Mouse (Mus musculus): ENCODE data around the gene Antxr1.
"Not testable (repeated sequence)": the region's sequence is repeated elsewhere in the genome, so short reads cannot be mapped to it uniquely, and the experiment has no call there.

Antxr1 gene

DNA sequence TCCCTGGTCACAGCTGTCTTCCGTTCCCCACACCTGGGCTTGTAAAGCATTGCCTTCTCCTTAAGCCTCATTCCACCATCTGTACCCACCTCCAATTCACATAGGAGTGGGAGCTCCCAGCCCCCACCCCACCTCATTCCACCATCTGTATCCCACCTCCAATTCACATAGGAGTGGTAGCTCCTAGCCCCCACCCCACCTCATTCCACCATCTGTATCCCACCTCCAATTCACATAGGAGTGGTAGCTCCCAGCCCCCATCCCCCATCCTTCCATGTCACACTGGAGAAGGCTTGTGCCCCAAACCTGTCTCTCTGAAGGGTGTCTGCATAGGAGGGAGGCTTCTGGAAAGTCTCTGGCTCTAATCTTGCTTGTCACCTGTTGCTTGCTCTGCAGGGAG lies 232.3 kb downstream of the Antxr1 start:
- no peak for DNase-seq (ENCODE audit: low read depth, low spot score)

DNA sequence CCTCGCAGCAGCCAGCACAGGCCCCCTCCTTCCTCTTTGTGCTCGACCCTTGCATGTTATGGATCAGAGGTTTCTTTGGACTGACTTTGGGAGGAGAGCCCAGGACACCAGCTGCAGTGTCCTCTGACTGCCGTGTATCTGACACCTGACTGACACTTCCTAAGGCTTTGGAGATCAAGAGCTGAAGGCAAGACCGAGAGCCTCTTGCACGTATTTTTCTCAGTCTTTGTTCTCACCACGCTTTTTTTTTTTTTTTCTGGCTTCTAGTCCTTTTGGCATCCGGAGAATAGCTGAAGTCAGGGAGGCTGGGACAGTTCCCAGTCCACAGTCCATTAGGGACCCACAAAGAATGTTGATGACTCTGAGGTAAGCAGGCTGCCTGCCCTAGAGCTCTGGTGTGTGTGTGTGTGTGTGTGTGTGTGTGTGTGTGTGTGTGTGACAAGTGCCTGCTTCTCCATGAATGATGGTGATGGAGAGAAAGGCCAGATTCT lies 233.2 kb downstream of the Antxr1 start:
- DNase-seq (ENCODE audit: low read depth, low spot score), result no peak

- no peak for DNase-seq (ENCODE audit: low read depth, low spot score)
These were observed 233.7 kb downstream of the Antxr1 start for GRCm38 (mm10) chr6:87101955-87102353.

GRCm38 (mm10) chr6:87101281-87101954 lies 234.2 kb downstream of the Antxr1 start:
- peak; percentile 61 for DNase-seq (ENCODE audit: low read depth, low spot score)

DNA sequence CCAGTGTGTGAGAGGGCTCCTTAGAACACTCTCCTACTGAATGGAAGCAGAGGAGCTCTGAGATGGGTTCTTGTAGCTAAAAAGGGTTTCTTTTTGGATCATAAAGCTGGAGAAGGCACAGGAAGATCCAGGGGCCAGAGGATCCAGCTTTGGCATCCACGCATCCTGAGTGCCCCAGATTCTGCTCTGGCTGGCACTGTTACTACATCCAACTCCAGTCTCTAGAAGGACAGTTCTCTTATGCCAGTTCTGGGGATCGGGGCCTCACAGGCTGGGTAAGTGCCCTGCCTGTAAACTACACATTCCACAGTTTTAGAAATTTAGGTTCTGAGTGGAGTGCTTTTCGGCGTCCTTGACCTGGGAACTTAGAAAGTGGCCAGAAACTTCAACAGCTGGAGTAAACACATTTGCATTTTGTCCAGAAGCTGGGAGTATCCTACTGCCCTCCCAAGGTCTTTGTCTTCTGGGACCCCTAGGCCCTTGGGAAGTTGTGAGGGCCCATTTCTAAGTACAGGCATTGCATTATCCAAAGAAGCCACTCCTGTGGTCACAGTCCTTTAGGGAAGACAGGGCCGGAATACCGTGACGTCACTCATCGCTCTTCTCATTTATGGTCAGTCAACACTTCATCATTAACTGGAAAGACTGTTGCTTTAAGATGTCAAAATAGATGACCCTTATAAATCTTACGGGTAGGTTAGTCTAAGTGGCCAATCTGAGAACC lies 235.2 kb downstream of the Antxr1 start:
- DNase-seq (ENCODE audit: low read depth, low spot score), result no peak

DNA sequence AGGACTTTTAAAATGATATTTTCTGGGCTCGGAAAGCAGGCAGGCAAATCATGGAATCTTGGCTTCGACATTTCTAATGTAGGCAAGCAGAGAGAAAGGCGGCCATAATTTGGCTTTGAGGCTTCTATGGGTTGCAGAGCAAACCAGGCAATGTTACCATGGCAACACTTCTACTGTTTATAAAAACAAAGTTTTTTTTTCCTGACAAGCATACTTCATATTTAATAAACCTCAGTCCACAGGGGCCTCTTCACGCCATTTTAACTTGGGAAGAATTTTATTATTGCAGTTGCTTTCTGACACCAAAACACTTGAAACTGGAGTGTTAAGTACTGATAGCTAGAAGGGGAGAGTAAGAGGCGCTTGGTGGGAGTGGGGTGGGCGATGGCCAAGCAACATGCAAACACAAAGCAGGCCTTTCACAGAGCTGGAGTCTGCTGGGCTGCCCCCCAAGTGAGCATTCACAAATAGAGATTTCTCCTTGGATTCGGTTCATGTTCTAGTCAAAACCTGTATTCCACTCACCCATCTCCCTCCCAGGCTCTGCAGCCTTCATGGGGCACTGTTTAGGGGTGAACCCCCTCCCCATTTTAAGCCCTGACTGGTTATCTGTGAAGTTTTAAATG lies 235.8 kb downstream of the Antxr1 start:
- DNase-seq (ENCODE audit: low read depth, low spot score), result no peak

DNA sequence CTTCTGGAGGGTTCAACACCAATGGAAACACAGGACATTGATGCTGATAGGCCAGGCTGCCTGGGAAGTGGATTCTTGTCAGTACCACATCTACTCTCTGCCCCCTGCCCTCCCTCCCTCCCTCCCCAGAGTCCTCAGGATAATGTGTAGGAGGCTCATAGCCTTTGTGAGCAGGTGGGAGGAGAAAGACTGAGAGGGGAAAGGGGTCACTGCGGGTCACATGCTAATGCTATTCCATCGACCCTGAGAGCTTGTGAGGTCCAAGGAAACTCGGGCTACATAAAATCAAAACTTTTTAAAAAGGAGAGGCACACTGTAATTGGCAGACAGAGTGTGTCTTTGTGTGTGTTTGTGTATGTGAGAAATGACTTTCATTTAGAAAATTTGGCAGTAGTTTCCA lies 236.4 kb downstream of the Antxr1 start:
- DNase-seq (ENCODE audit: low read depth, low spot score), result no peak

- DNase-seq (ENCODE audit: low read depth, low spot score), result not testable (repeated sequence)
These were observed 242.0 kb downstream of the Antxr1 start for GRCm38 (mm10) chr6:87093631-87094030.

GRCm38 (mm10) chr6:87092476-87092875 lies 243.1 kb downstream of the Antxr1 start:
- DNase-seq (ENCODE audit: low read depth, low spot score), result no peak

- DNase-seq (ENCODE audit: low read depth, low spot score), result no peak
These were observed 244.7 kb downstream of the Antxr1 start for GRCm38 (mm10) chr6:87090877-87091276.

- DNase-seq (ENCODE audit: low read depth, low spot score), result no peak
These were observed 247.3 kb downstream of the Antxr1 start for GRCm38 (mm10) chr6:87088356-87088755.

DNA sequence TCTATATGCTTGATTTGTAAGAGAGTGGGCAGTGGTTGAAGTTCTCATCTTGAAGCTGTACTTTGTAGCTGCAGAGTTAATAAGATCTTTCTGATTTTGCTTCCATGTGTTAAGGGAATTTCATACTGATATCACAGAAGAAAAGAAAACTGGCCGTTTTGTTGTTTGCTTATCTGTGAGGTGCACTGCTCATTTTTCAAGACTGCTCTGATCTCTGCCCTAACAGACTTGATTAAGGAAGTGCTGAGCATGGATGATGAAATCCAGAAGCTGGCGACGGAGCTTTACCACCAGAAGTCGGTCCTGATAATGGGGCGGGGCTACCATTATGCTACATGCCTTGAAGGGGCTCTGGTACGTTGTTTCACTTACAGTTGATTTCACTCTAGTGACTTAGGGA lies 250.6 kb downstream of the Antxr1 start:
- DNase-seq (ENCODE audit: low read depth, low spot score), result no peak

Data from telencephalon, adult 2 months (tissue).